Mouse (Mus musculus) large intestine, adult 2 months (tissue): ENCODE measurements around the gene Adat3. TPM values are rescaled to one million over a fixed set of nuclear protein-coding genes. Genes with fewer than 3 reads are reported as not detected.

Experiments used
- DNase-seq: peaks from one replicate; pipeline ENCODE4 v3.0.0-alpha.2; 2012; ENCODE audit warnings: low read depth, low spot score
- WGBS: fragments of 180-500 bp; shearing (Covaris S2); methylation state at CpG from one replicate; pipeline ENCODE4 v1.1.7; 2018; 5-methylcytosine and 5-hydroxymethylcytosine counted together
- polyA plus RNA-seq: library from polyadenylated mRNA; depleted of rRNA; stranded (reverse); fragments of >200 nt; gene quantifications from 2 replicates; pipeline ENCODE4 v1.2.3, GENCODE M21; 2012; rRNA removed

The Adat3 gene
- 11.8 and 14.6 TPM in 2 replicates for polyA plus RNA-seq

- under 1% methylated on average over 54 of the region's 54 CpGs for WGBS
- DNase-seq, result peak; percentile 82
Measured at GRCm38 (mm10) chr10:80602698-80603325, at the start of gene Adat3, which contains the start of gene Scamp4. Adat3 (plus strand) TSS chr10:80602880. Scamp4 (plus strand) TSS chr10:80602872.

GRCm38 (mm10) chr10:80553575-80553974 is 49.1 kb upstream of the Adat3 start:
- WGBS, result 81% methylated on average over 8 of the region's 8 CpGs
- no peak for DNase-seq

- no peak for DNase-seq
- 87% methylated on average over 6 of the region's 6 CpGs for WGBS
Measured at GRCm38 (mm10) chr10:80553997-80554396, 48.7 kb upstream of the Adat3 start.

- DNase-seq, result no peak
Measured at GRCm38 (mm10) chr10:80557346-80557965, 45.2 kb upstream of the Adat3 start.

GRCm38 (mm10) chr10:80559431-80559830 is 43.2 kb upstream of the Adat3 start:
- WGBS, result 72% methylated on average over 7 of the region's 7 CpGs

More at GRCm38 (mm10) chr10:80557346-80557965, 45.2 kb upstream of the Adat3 start:
- 25% methylated on average over 5 of the region's 5 CpGs for WGBS

GRCm38 (mm10) chr10:80560621-80561020 is 42.1 kb upstream of the Adat3 start:
- WGBS, result under 1% methylated on average over 13 of the region's 13 CpGs
- DNase-seq, result no peak

More at GRCm38 (mm10) chr10:80559431-80559830, 43.2 kb upstream of the Adat3 start:
- no peak for DNase-seq

GRCm38 (mm10) chr10:80561116-80561944 is 41.4 kb upstream of the Adat3 start, which contains the start of gene Rexo1:
Rexo1 (minus strand) TSS chr10:80561560.
- DNase-seq, result peak; percentile 89
- 1% methylated on average over 72 of the region's 72 CpGs for WGBS

- no peak for DNase-seq
- 40% methylated on average over 17 of the region's 17 CpGs for WGBS
Measured at GRCm38 (mm10) chr10:80566375-80567092, 36.1 kb upstream of the Adat3 start.

GRCm38 (mm10) chr10:80568876-80569275 is 33.8 kb upstream of the Adat3 start:
- no peak for DNase-seq
- 96% methylated on average over 29 of the region's 29 CpGs for WGBS

GRCm38 (mm10) chr10:80569664-80570066 is 33.0 kb upstream of the Adat3 start:
- WGBS, result 11% methylated on average over 10 of the region's 10 CpGs

GRCm38 (mm10) chr10:80570419-80570818 is 32.3 kb upstream of the Adat3 start:
- 82% methylated on average over 10 of the region's 10 CpGs for WGBS
- no peak for DNase-seq

More at GRCm38 (mm10) chr10:80569664-80570066, 33.0 kb upstream of the Adat3 start:
- no peak for DNase-seq

GRCm38 (mm10) chr10:80570871-80571836 is 31.5 kb upstream of the Adat3 start:
- 51% methylated on average over 30 of the region's 30 CpGs for WGBS

GRCm38 (mm10) chr10:80572477-80572876 is 30.2 kb upstream of the Adat3 start:
- 95% methylated on average over 2 of the region's 2 CpGs for WGBS
- DNase-seq, result no peak

More at GRCm38 (mm10) chr10:80570871-80571836, 31.5 kb upstream of the Adat3 start:
- no peak for DNase-seq

GRCm38 (mm10) chr10:80573944-80574343 is 28.7 kb upstream of the Adat3 start:
- no peak for DNase-seq
- 77% methylated on average over 9 of the region's 9 CpGs for WGBS

- WGBS, result 74% methylated on average over 3 of the region's 3 CpGs
- no peak for DNase-seq
Measured at GRCm38 (mm10) chr10:80574896-80575295, 27.8 kb upstream of the Adat3 start.

GRCm38 (mm10) chr10:80575925-80576324 is 26.8 kb upstream of the Adat3 start:
- WGBS, result 8% methylated on average over 17 of the region's 17 CpGs

GRCm38 (mm10) chr10:80576351-80577194 is 26.1 kb upstream of the Adat3 start:
- DNase-seq, result no peak
- under 1% methylated on average over 96 of the region's 96 CpGs for WGBS

More at GRCm38 (mm10) chr10:80575925-80576324, 26.8 kb upstream of the Adat3 start:
- no peak for DNase-seq
